Mouse (Mus musculus) left cerebral cortex, adult 2 months (tissue): Measurements from ENCODE around the gene 4930467E23Rik. TPM values are rescaled to one million over a fixed set of nuclear protein-coding genes. Genes with fewer than 3 reads are reported as not detected.
"Not testable (repeated sequence)": the region's sequence is repeated elsewhere in the genome, so short reads cannot be mapped to it uniquely, and the experiment has no call there.

Experiments
- DNase-seq, 2 experiments: peaks; one replicate each; pipeline ENCODE4 v3.0.0; 2021 to 2022; ENCODE audit warnings: low spot score in 2 of 2, mixed read lengths in 1 of 2; ENCODE audit errors: extremely low spot score in 1 of 2
- H3K27ac ChIP-seq: fragments of 200-600 bp; 2 replicates; pipeline ENCODE4 v1.8.1; 2022
- H3K4me3 ChIP-seq: fragments of 200-600 bp; 2 replicates; pipeline ENCODE4 v1.8.1; 2022
- CTCF ChIP-seq: fragments of 200-600 bp; IDR thresholded peaks from 2 replicates; pipeline ENCODE4 v1.8.1; 2022; ENCODE audit warnings: antibody characterized with exemption, mild to moderate bottlenecking, moderate library complexity
- intact Hi-C: fragments of 180-260 bp; cut with DNase I; formaldehyde crosslinking; loops from one replicate; pipeline ENCODE4 v1.15.1; 2025
- total RNA-seq, 2 experiments: library from RNA; stranded (reverse); gene quantifications; 2 replicates each; pipeline ENCODE4 v1.2.3; 2021

The 4930467E23Rik gene
- total RNA-seq, 2 experiments from 2014 or later: 0.19 to 1.00 TPM

DNA sequence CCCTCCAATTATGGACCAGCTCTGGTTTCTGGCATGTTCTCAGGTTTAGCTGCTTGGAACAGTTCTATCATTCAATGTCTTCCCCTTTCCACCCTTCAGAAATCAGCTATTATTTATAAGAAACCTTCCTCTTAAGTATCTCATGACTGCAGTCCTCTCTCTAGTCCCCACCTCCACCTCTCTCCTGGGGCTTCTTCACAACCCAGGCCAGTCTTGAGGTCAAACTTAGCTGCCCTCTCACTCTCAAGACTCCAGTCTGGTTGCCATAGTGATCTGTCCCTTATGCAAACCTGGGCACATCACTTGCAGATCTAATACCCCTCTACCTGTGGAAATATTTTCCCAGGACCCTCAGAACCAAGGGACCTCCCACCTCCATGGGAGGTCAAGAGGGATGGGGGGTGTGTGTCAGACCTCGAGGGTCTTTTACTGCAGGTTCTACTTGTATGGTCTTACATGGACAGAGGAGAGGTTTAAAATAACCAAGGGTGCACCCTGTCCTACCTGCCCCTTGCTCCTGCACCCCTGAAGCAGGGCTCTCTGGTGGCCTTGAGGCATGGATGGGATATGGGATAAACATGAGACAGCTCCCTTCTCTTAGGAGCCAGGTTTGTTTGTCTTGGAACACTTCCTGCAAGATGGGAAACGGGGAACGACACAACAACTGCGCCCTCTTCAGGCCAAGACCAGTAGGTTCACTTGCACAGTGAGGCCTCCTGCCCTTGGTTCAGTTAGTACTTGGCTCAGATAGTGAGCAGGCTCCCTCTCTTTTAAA is 24.7 kb upstream of the 4930467E23Rik start:
- peak; percentile 17 for TF ChIP-seq CTCF

DNA sequence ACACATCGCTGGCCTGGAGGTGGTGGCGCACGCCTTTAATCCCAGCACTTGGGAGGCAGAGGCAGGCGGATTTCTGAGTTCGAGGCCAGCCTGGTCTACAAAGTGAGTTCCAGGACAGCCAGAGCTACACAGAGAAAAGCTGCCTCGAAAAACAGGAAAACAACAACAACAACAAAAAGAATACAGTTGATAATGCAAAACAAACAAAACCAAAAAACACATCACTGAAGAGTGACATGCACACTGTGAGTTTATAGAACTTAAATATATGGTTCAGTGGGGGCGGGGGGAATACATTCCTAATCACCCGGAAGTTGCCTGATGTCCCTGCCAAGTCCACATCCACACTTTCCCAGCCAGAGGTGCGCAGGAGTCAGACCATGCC is 24.2 kb upstream of the 4930467E23Rik start:
- intact Hi-C loops, H3K4me3 ChIP-seq, H3K27ac ChIP-seq, DNase-seq: not testable (repeated sequence)

More for the DNA sequence above, 24.7 kb upstream of the 4930467E23Rik start:
- intact Hi-C loops, H3K4me3 ChIP-seq, H3K27ac ChIP-seq: not testable (repeated sequence)
- peak in 1 of 2 experiments; percentile 61 for DNase-seq

DNA sequence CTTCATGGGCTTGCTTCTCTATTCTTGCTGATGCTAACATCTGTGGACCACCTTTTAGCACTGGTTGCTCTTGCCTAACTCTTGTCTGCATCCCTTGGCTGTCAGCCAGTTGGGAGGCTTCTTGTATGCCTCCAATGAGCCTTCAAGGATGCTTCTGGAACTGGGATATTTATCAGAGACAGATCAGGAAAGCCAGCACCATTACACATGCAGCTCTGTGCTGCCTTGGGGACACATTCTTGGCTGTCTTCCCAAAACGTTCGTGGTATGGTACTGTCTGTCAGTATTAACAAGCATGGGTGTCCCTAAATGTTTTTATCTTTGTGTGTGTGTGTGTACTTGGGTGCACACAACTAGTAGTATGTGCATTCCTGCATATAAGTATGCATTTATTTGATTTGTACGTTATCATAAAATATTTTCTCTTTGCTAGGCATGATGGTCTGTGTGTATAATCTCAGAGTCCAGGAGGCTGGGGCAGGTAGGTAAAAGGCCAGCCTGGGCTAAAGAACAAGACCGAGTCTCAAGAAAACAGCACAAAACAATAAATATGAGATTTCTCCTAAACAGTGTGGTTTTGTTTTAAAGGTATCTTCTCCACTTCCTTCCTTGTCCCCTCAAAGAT is 23.2 kb upstream of the 4930467E23Rik start:
- H3K27ac ChIP-seq, DNase-seq, intact Hi-C loops, H3K4me3 ChIP-seq: not testable (repeated sequence)

DNA sequence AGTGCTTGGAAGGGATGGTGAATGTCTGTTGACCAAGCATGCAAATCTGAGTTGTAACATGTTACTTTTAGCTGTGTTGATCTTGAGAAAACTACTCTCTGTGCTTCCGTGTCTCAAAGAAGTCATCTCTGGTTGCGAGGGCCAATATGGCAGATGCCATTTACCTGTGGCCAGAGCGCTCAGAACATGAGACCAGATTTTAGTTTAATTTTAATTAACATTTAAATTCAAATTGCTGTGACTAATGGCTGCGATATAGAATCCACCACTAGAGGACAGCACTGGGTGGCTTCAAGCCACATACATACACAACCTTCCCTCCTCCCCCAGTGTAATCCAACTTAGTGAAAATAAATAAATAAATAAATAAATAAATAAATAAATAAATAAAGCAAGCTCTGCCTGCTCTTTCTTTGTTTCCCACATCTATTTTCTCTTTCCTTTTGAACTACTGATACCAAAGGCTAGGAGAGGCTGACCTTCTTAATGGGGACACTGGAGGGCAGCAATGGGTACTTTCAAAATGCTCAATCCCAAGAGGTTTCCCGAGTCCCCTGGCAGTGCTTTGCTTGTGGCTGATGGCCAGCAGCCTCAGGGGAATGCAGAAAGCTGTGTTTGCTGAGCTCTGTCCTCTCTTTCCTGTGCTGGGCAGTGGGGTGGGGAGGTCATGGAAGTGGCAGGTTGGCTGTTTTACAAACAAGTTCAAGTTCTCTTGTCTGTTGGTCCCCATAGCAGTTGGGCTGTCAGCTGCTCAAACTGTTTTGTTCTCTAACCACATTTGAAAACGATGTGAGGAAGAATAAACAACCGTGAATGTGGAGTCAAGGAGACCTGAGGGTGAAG is 22.2 kb upstream of the 4930467E23Rik start:
- intact Hi-C loops, H3K27ac ChIP-seq, H3K4me3 ChIP-seq: not testable (repeated sequence)
- peak; percentile 81 to 91 for DNase-seq
- TF ChIP-seq CTCF: peak; percentile 81

DNA sequence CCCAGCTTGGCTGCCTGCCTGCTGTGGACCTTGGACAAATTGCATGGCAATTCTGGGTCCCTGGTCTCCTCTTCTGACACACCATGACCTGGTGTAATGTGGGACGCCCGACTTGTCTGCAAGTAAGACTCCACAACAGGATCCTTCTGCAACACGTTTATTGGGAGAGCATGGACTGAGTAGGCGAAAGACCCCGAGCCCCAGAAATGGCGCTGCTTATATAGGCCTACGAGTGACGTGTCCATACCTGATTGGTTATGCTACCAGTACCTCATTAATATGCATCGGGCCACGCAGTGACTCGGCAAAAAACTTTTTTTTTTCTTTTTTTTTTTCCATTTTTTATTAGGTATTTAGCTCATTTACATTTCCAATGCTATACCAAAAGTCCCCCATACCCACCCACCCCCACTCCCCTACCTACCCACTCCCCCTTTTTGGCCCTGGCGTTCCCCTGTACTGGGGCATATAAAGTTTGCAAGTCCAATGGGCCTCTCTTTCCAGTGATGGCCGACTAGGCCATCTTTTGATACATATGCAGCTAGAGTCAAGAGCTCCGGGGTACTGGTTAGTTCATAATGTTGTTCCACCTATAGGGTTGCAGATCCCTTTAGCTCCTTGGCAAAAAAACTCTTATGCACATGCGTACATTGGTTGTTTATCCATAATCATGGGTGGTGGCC is 21.5 kb upstream of the 4930467E23Rik start:
- H3K4me3 ChIP-seq, H3K27ac ChIP-seq, intact Hi-C loops, DNase-seq: not testable (repeated sequence)

DNA sequence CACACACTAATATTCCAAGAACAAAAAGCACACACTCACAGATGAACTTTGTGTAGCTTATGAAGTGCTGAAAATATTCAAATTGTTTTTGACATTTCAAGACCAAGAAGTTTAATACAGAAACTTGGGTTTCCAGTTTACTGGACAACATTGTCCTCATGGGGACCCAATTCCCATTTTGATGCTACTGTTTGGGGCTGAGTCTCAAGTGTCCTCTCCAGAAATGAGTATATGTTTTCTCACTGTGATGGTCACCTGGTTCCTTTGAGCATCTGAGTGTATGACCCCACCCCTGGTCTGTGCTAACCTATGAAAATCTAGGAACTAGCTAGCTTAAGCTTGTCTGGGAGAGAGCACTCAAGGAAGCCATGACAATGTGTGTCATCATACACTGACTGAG is 20.4 kb upstream of the 4930467E23Rik start:
- H3K27ac ChIP-seq, H3K4me3 ChIP-seq, DNase-seq, intact Hi-C loops: not testable (repeated sequence)

DNA sequence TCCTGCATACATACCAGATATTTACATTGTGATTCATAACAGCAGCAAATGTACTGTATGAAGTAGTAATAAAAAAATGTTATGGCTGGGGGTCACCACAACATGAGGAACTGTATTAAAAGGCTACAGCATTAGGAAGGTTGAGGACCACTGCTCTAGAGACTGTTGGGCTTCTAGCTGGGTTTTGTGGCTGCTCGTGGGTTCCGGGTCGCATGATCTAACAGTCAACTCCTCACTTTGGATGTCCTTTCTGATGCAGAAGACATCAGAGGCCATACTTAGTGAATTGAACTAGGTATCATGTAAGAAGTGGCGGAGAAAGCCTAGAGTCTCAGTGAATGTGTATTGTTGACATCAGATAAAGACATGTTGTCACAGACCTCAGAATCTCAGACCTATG is 19.9 kb upstream of the 4930467E23Rik start:
- H3K4me3 ChIP-seq, intact Hi-C loops, H3K27ac ChIP-seq, DNase-seq: not testable (repeated sequence)

DNA sequence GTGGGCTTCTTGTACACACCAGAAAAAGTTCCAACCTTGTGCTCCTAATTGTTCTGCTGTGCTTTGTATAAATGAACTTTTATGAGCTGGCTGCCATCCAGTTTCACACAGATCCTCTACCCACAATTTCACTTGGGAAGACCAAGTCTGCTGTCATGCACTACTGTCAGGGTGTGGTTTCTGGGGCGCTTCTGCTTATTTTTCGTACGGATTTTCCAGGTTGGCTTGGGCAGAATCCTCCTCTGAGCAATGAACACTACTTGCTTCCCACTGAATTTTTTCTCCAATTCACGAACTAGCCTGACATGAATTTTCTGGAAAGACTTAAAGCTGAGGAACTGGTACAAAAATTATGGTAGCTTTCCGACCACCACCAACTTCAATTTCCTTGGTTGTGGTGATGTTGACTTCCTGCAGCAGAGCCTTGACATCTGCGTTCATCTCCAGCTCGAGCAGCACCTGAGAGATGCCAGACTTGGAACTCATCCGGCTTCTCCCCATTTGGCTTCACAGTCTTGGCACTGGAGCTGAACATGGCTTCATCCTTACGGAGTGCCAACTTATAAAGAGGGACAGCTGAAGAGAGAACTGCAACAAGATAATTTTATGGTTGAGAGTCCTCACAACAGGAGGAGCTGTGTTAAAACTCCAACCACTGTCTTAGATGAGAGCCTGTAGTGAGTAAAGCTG is 18.1 kb upstream of the 4930467E23Rik start:
- DNase-seq, intact Hi-C loops: not testable (repeated sequence)

DNA sequence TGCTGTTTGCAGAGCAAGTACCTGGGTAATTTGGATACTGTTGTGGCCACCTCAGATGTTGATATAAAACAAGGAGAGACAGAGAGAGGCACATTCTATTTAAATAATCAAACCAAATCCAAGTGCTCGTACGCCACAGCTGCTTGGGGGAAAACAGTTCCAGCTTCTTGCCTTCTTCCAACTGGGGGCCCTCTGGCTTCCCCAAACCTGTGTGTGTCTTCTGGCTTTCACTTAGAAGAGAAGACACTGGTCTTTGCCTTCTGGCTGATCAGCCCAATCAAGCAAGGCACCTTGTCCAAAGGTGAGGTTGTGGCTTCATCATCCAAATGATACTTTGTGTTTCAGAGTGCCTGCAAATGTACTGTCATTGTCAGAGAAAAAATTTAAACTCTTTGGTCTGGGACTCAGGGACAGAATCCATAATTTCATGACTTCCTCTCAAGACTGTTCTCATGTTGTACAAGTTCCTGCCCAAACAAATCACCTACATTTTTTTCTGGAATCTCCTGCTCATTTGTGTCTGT is 17.1 kb upstream of the 4930467E23Rik start:
- intact Hi-C loops, DNase-seq, H3K27ac ChIP-seq, H3K4me3 ChIP-seq: not testable (repeated sequence)

More for the DNA sequence above, 18.1 kb upstream of the 4930467E23Rik start:
- not testable (repeated sequence) for H3K27ac ChIP-seq, H3K4me3 ChIP-seq

DNA sequence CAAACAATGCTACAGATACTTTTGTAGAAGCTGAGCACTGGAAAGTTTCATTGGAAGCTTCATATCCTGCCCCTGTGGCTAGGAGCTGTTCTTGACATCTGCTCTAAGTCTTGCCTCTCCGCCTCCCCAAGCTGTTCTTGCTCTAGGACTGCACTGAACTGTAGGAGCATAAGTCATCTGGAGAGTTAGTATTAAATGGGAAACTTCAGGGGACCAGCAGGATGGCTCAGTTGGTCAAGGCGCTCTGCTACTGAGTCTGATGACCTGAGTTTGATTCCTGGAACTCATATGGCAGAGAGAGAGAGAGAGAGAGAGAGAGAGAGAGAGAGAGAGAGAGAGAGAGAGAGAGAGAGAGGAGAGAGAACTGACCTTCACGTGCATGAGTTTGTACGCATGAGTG is 16.6 kb upstream of the 4930467E23Rik start:
- DNase-seq, H3K27ac ChIP-seq, H3K4me3 ChIP-seq, intact Hi-C loops: not testable (repeated sequence)

DNA sequence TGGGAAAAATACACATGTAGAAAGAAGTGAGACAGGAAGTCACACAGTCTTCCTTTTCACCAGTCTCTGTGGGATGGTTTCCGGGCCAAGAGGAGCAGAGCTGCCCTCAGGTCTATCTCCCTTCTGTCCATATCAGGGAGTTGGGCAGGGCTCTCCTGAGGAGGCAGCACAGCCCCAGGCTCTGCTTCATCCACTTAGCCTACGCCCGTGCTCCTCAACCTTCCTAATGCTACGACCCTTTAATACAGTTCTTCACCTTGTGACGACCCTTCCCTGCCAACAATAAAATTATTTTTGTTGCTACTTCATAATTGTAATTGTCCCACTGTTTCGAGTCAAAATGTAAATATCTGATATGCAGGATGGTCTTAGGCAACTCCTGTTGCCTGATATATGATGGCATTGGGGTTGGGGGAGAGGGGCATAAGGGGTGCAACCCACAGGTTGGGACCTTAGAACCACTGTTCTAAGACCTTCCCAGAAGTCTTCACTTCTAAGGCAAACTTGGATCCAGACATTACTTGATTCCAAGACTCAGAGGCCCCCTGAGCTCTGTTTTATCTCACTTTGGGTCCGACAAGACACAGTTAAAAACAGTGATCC is 16.0 kb upstream of the 4930467E23Rik start:
- H3K27ac ChIP-seq, intact Hi-C loops, H3K4me3 ChIP-seq: not testable (repeated sequence)
- DNase-seq: peak in 1 of 2 experiments; percentile 30

DNA sequence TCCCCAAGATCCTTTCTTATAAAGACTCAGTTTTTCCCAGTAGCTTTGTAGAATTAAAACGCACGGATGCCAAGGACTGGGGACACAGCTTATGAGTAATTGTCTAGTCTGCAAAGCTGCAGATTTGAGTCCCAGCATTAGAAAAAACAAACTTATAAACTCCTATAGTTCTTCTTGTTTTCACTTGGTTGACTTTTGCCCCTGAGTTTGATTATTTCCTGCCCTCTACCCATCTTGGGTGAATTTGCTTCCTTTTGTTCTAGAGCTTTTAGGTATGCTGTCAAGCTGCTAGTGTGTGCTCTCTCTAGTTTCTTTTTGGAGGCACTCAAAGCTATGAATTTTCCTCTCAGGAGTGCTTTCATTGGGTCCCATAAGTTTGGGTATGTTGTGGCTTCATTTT is 14.9 kb upstream of the 4930467E23Rik start:
- H3K4me3 ChIP-seq, intact Hi-C loops, DNase-seq, H3K27ac ChIP-seq: not testable (repeated sequence)

DNA sequence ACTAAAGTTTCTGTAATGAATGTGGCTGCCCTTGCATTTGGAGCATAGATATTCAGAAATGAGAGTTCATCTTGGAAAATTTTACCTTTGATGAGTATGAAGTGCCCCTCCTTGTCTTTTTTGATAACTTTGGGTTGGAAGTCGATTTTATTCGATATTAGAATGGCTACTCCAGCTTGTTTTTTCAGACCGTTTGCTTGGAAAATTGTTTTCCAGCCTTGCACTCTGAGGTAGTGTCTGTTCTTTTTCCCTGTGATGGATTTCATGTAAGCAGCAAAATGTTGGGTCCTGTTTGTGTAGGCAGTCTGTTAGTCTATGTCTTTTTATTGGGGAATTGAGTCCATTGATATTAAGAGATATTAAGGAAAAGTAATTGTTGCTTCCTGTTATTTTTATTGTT is 14.1 kb upstream of the 4930467E23Rik start:
- intact Hi-C loops, H3K4me3 ChIP-seq, H3K27ac ChIP-seq, DNase-seq: not testable (repeated sequence)

DNA sequence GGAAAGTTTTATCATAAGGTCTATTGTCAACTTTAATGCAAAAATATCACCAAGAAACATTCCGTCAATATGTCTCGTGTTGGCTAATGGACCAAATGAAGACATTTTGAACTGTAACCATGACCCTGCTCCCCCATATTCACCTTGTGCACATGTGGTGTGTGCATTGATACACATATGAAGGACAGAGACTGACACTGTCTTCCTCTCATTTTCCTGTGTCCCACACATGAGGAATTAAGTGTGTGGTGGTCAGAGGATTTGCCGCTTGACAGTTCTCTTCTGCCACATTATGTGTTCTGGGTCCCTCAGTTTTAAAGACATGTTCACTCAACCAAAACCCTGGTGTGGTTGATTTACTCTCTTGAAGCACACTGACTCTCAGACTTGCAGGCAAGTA is 11.5 kb upstream of the 4930467E23Rik start:
- peak in 1 of 2 experiments; percentile 29 for DNase-seq
- H3K27ac ChIP-seq, intact Hi-C loops: not testable (repeated sequence)

DNA sequence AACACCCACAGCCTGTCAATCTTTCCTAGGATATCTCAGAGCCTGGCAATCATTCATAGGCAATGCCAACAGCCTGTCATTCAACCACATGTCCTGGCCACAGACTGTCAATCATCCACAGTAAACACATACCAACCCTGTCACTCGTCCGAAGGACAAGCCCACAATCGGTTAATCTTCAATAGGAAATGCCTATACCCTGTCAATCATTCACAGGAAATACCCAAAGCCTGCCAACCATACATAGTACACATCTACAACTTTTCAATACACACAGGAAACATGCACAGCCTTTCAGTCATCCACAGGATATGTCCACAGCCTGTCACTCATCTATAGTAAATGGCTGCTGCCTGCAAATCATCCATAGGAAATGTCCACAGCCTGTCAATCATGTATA is 9.9 kb upstream of the 4930467E23Rik start:
- H3K27ac ChIP-seq, intact Hi-C loops, H3K4me3 ChIP-seq: not testable (repeated sequence)
- peak in 1 of 2 experiments; percentile 37 for DNase-seq

More for the DNA sequence above, 11.5 kb upstream of the 4930467E23Rik start:
- H3K4me3 ChIP-seq: not testable (repeated sequence)
